8 mouse cellular contexts compared by ENCODE assay signal in genomic region chr4:84884111-84884538, GRCm38 (mm10). TPM values are rescaled to one million over a fixed set of nuclear protein-coding genes. Genes with fewer than 3 reads are reported as not detected.
DNase-seq lines count a peak whose midpoint lies in the region; ATAC-seq lines count a peak whose summit lies in the region.

TSS of gene Cntln (plus strand) at chr4:84884309.

- peak; percentile 94 for ATAC-seq in heart, embryonic 12.5 days (ENCODE audit: insufficient number of reproducible peaks, low FRiP score)
- ATAC-seq in kidney, embryonic 16.5 days (ENCODE audit: low FRiP score, low TSS enrichment), result peak; percentile 95

- peaks cover 12% of the 10 kb centered on the region for H3K4me1 ChIP-seq in erythroblast, embryonic 14.5 days (ENCODE audit: control insufficient read depth)
- no peaks in the 10 kb centered on the region for H3K4me1 ChIP-seq in heart, embryonic 12.5 days (replicated peaks)
- H3K4me1 ChIP-seq in kidney, embryonic 16.5 days (ENCODE audit: insufficient read depth, low read length), result peaks cover 9% of the 10 kb centered on the region; the same call in 1 of the 2 replicates

- H3K27me3 ChIP-seq in erythroblast, embryonic 14.5 days (ENCODE audit: control insufficient read depth), result peaks cover 15% of the 10 kb centered on the region
- no peaks in the 10 kb centered on the region for H3K27me3 ChIP-seq in heart, embryonic 12.5 days (replicated peaks)
- no peaks in the 10 kb centered on the region for H3K27me3 ChIP-seq in kidney, embryonic 16.5 days (ENCODE audit: insufficient read depth, low read length)

- no peaks in the 10 kb centered on the region for H3K36me3 ChIP-seq in erythroblast, embryonic 14.5 days (ENCODE audit: control insufficient read depth)
- H3K36me3 ChIP-seq in heart, embryonic 12.5 days, result 0 out of 2 replicates have a peak, but pooled peaks cover 3% of the 10 kb centered on the region
- H3K36me3 ChIP-seq in kidney, embryonic 16.5 days (ENCODE audit: insufficient read depth, low read length), result no peaks in the 10 kb centered on the region; the same call in 1 of the 2 replicates

- DNase-seq in 416B (ENCODE audit: low read depth) (peak; percentile 79), liver (peak; percentile 86)
- DNase-seq in brain, embryonic 18.5 days (ENCODE audit: low read depth, low spot score), result peak; percentile 71
- peak; percentile 65 to 69 for DNase-seq in monocyte, adult 2 months (ENCODE audit: low read depth in 1 of 2, low spot score in 2 of 2)
- peak; percentile 75 to 80 for DNase-seq in spleen, postnatal 14 days (ENCODE audit: low spot score in 2 of 2)

- peak within 1 kb of the TSS; percentile 71 for H3K4me2 ChIP-seq in heart, embryonic 12.5 days
- H3K4me2 ChIP-seq in kidney, embryonic 16.5 days (replicated peaks; ENCODE audit: low read depth, low read length), result peak within 1 kb of the TSS; percentile 64

- H3K4me3 ChIP-seq in erythroblast, embryonic 14.5 days (replicated peaks), result peak within 1 kb of the TSS; percentile 72
- peak within 1 kb of the TSS; percentile 79 for H3K4me3 ChIP-seq in heart, embryonic 12.5 days
- peak within 1 kb of the TSS; percentile 69 for H3K4me3 ChIP-seq in kidney, embryonic 16.5 days (ENCODE audit: low read length)

- H3K27ac ChIP-seq in heart, embryonic 12.5 days (ENCODE audit: poor library complexity, severe bottlenecking), result peak within 1 kb of the TSS; percentile 78
- H3K27ac ChIP-seq in kidney, embryonic 16.5 days (ENCODE audit: low read length), result peak within 1 kb of the TSS; percentile 96

- H3K9ac ChIP-seq in heart, embryonic 12.5 days, result peak within 1 kb of the TSS; percentile 90
- peak within 1 kb of the TSS; percentile 89 for H3K9ac ChIP-seq in kidney, embryonic 16.5 days (replicated peaks; ENCODE audit: low read length)

- 1% methylated on average over 50 of the region's 50 CpGs for WGBS in heart, embryonic 12.5 days
- WGBS in kidney, embryonic 16.5 days, result under 1% methylated on average over 48 of the region's 50 CpGs

- no peaks in the 10 kb centered on the region for H3K9me3 ChIP-seq in erythroblast, embryonic 14.5 days (ENCODE audit: control insufficient read depth, low read length)
- 0 out of 2 replicates have a peak, but pooled peaks cover 3% of the 10 kb centered on the region for H3K9me3 ChIP-seq in heart, embryonic 12.5 days (replicated peaks)
- peaks cover 7% of the 10 kb centered on the region; the same call in 1 of the 2 replicates for H3K9me3 ChIP-seq in kidney, embryonic 16.5 days (ENCODE audit: low read length)

RNA-seq across cellular contexts. Expression of gene Cntln, which starts in this region (rescaled TPM):
- polyA plus RNA-seq in erythroblast, embryonic 14.5 days (2012), result 0.01 and 0.03 TPM in 2 replicates
- polyA plus RNA-seq in heart, embryonic 12.5 days (2016; fragmentation: Nextera tagmentation; extraction: Ambion mirVana), result 6.8 and 7.1 TPM in 2 replicates
- 9.1 and 9.8 TPM in 2 replicates for polyA plus RNA-seq in kidney, embryonic 16.5 days (2015; fragmentation: Nextera tagmentation; extraction: Ambion mirVana)

Comparison
In these comparisons a context has a peak if more than half of its experiments do, and no peak if none do; other contexts are left out.
1. Peak in every context shown above with its lines: DNase-seq, ATAC-seq, H3K4me3 ChIP-seq and H3K27ac ChIP-seq.